Mouse (Mus musculus): ENCODE measurements around the gene Abcb8.

- TF ChIP-seq MAFK (IDR thresholded peaks at IDR 0.05; ENCODE audit: insufficient read depth, low read depth, low read length) = no peak
- no peak for TF ChIP-seq CHD2 (IDR thresholded peaks at IDR 0.05; ENCODE audit: low read depth, low read length)
- TF ChIP-seq ZNF384 (IDR thresholded peaks at IDR 0.05; ENCODE audit: low read depth, low read length) = no peak
- no peak for TF ChIP-seq ZC3H11A (IDR thresholded peaks at IDR 0.05; ENCODE audit: borderline replicate concordance, low read depth, low read length)
- TF ChIP-seq HCFC1 (IDR thresholded peaks at IDR 0.05; ENCODE audit: borderline replicate concordance, insufficient read depth, low read length) = no peak
These were observed 12.0 kb downstream of the Abcb8 start for GRCm38 (mm10) chr5:24405389-24405876.

All from ES-E14 (cell line).